11 mouse cellular contexts compared by ENCODE assay signal in genomic region chr2:181491432-181492205, GRCm38 (mm10). TPM values are rescaled to one million over a fixed set of nuclear protein-coding genes. Genes with fewer than 3 reads are reported as not detected.
DNase-seq lines count a peak whose midpoint lies in the region; ATAC-seq lines count a peak whose summit lies in the region.
"Had no signal": no experiment of that assay in that cellular context is flagged by ENCODE, and none has a peak within 500 bp of the region (broad histone marks: within the 10 kb centered on the region; RNA-seq: fewer than 3 reads in every experiment).

No protein-coding gene starts in this region.

- peaks cover 16% of the 10 kb centered on the region for H3K4me1 ChIP-seq in neural tube, embryonic 15.5 days
- H3K4me1 ChIP-seq in megakaryocyte, embryonic 14.5 days: peaks cover 64% of the 10 kb centered on the region
- H3K4me1 ChIP-seq in hindbrain, embryonic 10.5 days (replicated peaks): peaks cover 23% of the 10 kb centered on the region

- no peak overlapping the region for H3K9ac ChIP-seq in neural tube, embryonic 15.5 days (replicated peaks)

- no peaks in the 10 kb centered on the region for H3K36me3 ChIP-seq in neural tube, embryonic 15.5 days
- no peaks in the 10 kb centered on the region for H3K36me3 ChIP-seq in megakaryocyte, embryonic 14.5 days (replicated peaks; ENCODE audit: low read length)
- H3K36me3 ChIP-seq in hindbrain, embryonic 10.5 days: no peaks in the 10 kb centered on the region

- H3K9me3 ChIP-seq in neural tube, embryonic 15.5 days (replicated peaks): no peaks in the 10 kb centered on the region
- no peaks in the 10 kb centered on the region for H3K9me3 ChIP-seq in megakaryocyte, embryonic 14.5 days
- H3K9me3 ChIP-seq in hindbrain, embryonic 10.5 days: no peaks in the 10 kb centered on the region

- DNase-seq in neural tube, embryonic 10.5 days (ENCODE audit: extremely low spot score, low spot score): peak; percentile 23
- peak; percentile 82 for DNase-seq in induced T-regulatory cell, adult 2 months (ENCODE audit: low read depth)
- DNase-seq in thymus, postnatal 36 days: peak; percentile 22 to 40
- no peak for DNase-seq in hindbrain, embryonic 10.5 days (ENCODE audit: low spot score)
- DNase-seq in right cerebral cortex, postnatal 10 days (ENCODE audit: low spot score in 2 of 2): no peak
- no peak for DNase-seq in gastrocnemius, postnatal 10 days
- DNase-seq: heart, postnatal 4 days had no signal

- no peak overlapping the region for H3K4me2 ChIP-seq in neural tube, embryonic 15.5 days

- H3K27ac ChIP-seq in neural tube, embryonic 15.5 days (replicated peaks): no peak overlapping the region
- no peak overlapping the region for H3K27ac ChIP-seq in hindbrain, embryonic 10.5 days

- no peak overlapping the region for H3K4me3 ChIP-seq in neural tube, embryonic 15.5 days (replicated peaks)
- peak overlapping the region; percentile 81 for H3K4me3 ChIP-seq in megakaryocyte, embryonic 14.5 days (replicated peaks)
- no peak overlapping the region for H3K4me3 ChIP-seq in hindbrain, embryonic 10.5 days

- ATAC-seq in neural tube, embryonic 15.5 days (ENCODE audit: low FRiP score): no peak

- H3K27me3 ChIP-seq in neural tube, embryonic 15.5 days (replicated peaks): no peaks in the 10 kb centered on the region
- H3K27me3 ChIP-seq in megakaryocyte, embryonic 14.5 days (replicated peaks): peaks cover 27% of the 10 kb centered on the region
- no peaks in the 10 kb centered on the region for H3K27me3 ChIP-seq in hindbrain, embryonic 10.5 days (ENCODE audit: insufficient read depth, poor library complexity, severe bottlenecking)

- WGBS in neural tube, embryonic 15.5 days: 26% methylated on average over 7 of the region's 7 CpGs
- WGBS in hindbrain, embryonic 10.5 days: 26% methylated on average over 7 of the region's 7 CpGs

RNA-seq across cellular contexts. Expression of gene Abhd16b, which starts 1.4 kb away (rescaled TPM):
- 0.12 and 0.13 TPM in 2 replicates for polyA plus RNA-seq in neural tube, embryonic 15.5 days (2015; fragmentation: Nextera tagmentation; extraction: Ambion mirVana)
- polyA plus RNA-seq in megakaryocyte, embryonic 14.5 days (2012; ENCODE audit: insufficient read depth, low replicate concordance): not detected in 2 replicates
- polyA plus RNA-seq in hindbrain, embryonic 10.5 days (2016; fragmentation: Nextera tagmentation; extraction: Ambion mirVana): 0.08 TPM in 1 of 2 replicates, not detected in the other
- not detected for total RNA-seq in gastrocnemius, postnatal 10 days (2021)
- total RNA-seq: heart, postnatal 4 days had no signal
- polyA plus RNA-seq: brain, embryonic 14.5 days; neural tube, embryonic 11.5 days had no signal

RNA-seq across cellular contexts. Expression of gene Tpd52l2, which starts 5.3 kb away (rescaled TPM):
- polyA plus RNA-seq in neural tube, embryonic 15.5 days (2015; fragmentation: Nextera tagmentation; extraction: Ambion mirVana): 112 and 113 TPM in 2 replicates
- polyA plus RNA-seq in megakaryocyte, embryonic 14.5 days (2012; ENCODE audit: insufficient read depth, low replicate concordance): 7.5 and 38.2 TPM in 2 replicates
- 161 and 169 TPM in 2 replicates for polyA plus RNA-seq in hindbrain, embryonic 10.5 days (2016; fragmentation: Nextera tagmentation; extraction: Ambion mirVana)
- 10 to 100 TPM; 69.9 to 72.9 TPM for total RNA-seq in gastrocnemius, postnatal 10 days (2021)

RNA-seq across cellular contexts. Expression of gene Dnajc5, which starts 28.7 kb away (rescaled TPM):
- 242 and 263 TPM in 2 replicates for polyA plus RNA-seq in neural tube, embryonic 15.5 days (2015; fragmentation: Nextera tagmentation; extraction: Ambion mirVana)
- 10.4 and 13.9 TPM in 2 replicates for polyA plus RNA-seq in megakaryocyte, embryonic 14.5 days (2012; ENCODE audit: insufficient read depth, low replicate concordance)
- polyA plus RNA-seq in hindbrain, embryonic 10.5 days (2016; fragmentation: Nextera tagmentation; extraction: Ambion mirVana): 101 and 108 TPM in 2 replicates
- total RNA-seq in gastrocnemius, postnatal 10 days (2021): 10 to 100 TPM; 67.5 to 70.1 TPM

RNA-seq across cellular contexts. Expression of gene Zbtb46, which starts 32.4 kb away (rescaled TPM):
- polyA plus RNA-seq in neural tube, embryonic 15.5 days (2015; fragmentation: Nextera tagmentation; extraction: Ambion mirVana): 18.5 and 19.7 TPM in 2 replicates
- 0.16 TPM in 1 of 2 replicates, not detected in the other for polyA plus RNA-seq in megakaryocyte, embryonic 14.5 days (2012; ENCODE audit: insufficient read depth, low replicate concordance)
- 18.6 and 22.2 TPM in 2 replicates for polyA plus RNA-seq in hindbrain, embryonic 10.5 days (2016; fragmentation: Nextera tagmentation; extraction: Ambion mirVana)
- total RNA-seq in gastrocnemius, postnatal 10 days (2021): 1 to 10 TPM; 5.8 to 8.4 TPM

Comparison
In these comparisons a context has a peak if more than half of its experiments do, and no peak if none do; other contexts are left out.
1. DNase-seq: peak in neural tube, embryonic 10.5 days (single experiment), induced T-regulatory cell, adult 2 months (single experiment) and thymus, postnatal 36 days (2 of 2); none in hindbrain, embryonic 10.5 days (single experiment), right cerebral cortex, postnatal 10 days (0 of 2) and gastrocnemius, postnatal 10 days (single experiment).